Mouse (Mus musculus) heart, embryonic 13.5 days (tissue): Measurements from ENCODE around the gene Nkd1. TPM values are rescaled to one million over a fixed set of nuclear protein-coding genes. Genes with fewer than 3 reads are reported as not detected.

Experiments
- ATAC-seq: fragments of 200-750 bp; cut with Nextera tagmentation; 2 replicates; pipeline ENCODE4 v1.8.0; 2017; ENCODE audit warnings: moderate TSS enrichment; ENCODE audit not compliant: insufficient number of reproducible peaks, low FRiP score, low TSS enrichment; ENCODE audit errors: extremely low read depth
- H3K27ac ChIP-seq: fragments of 300-500 bp; sonication (generic); replicated peaks from 2 replicates; pipeline ENCODE4 v1.5.1; 2015; ENCODE audit warnings: moderate library complexity, mild to moderate bottlenecking, inconsistent platforms
- H3K27me3 ChIP-seq: fragments of 300-500 bp; sonication (generic); replicated peaks from 2 replicates; pipeline ENCODE4 v1.6.1; 2015; ENCODE audit warnings: mild to moderate bottlenecking, inconsistent platforms
- H3K36me3 ChIP-seq: fragments of 300-500 bp; sonication (generic); 2 replicates; pipeline ENCODE4 v1.6.1; 2015; ENCODE audit warnings: mild to moderate bottlenecking, inconsistent platforms
- H3K4me1 ChIP-seq: fragments of 300-500 bp; sonication (generic); 2 replicates; pipeline ENCODE4 v1.6.1; 2015; ENCODE audit warnings: inconsistent platforms
- H3K4me2 ChIP-seq: fragments of 300-500 bp; sonication (generic); 2 replicates; pipeline ENCODE4 v1.6.1; 2015; ENCODE audit warnings: inconsistent platforms, mild to moderate bottlenecking, moderate library complexity
- H3K4me3 ChIP-seq: fragments of 300-500 bp; sonication (generic); 2 replicates; pipeline ENCODE4 v1.5.1; 2015; ENCODE audit warnings: moderate library complexity, mild to moderate bottlenecking, inconsistent platforms
- H3K9ac ChIP-seq: fragments of 300-500 bp; sonication (generic); 2 replicates; pipeline ENCODE4 v1.6.1; 2015; ENCODE audit warnings: inconsistent platforms, mild to moderate bottlenecking, moderate library complexity
- H3K9me3 ChIP-seq: fragments of 300-500 bp; sonication (generic); 2 replicates; pipeline ENCODE4 v1.6.1; 2016; ENCODE audit warnings: inconsistent platforms
- WGBS: fragments of 180-500 bp; shearing (Covaris S2); methylation state at CpG from one replicate; pipeline ENCODE4 v1.1.7; 2015; ENCODE audit warnings: mixed read lengths; 5-methylcytosine and 5-hydroxymethylcytosine counted together
- polyA plus RNA-seq: library from polyadenylated mRNA; unstranded; fragments of >200 nt; fragmentation: Nextera tagmentation; extraction: Ambion mirVana; gene quantifications from 2 replicates; pipeline ENCODE4 v1.2.1, GENCODE M21; 2015

Nkd1 gene
- polyA plus RNA-seq, 1 experiment from 2014 or later = 18.6 TPM

DNA sequence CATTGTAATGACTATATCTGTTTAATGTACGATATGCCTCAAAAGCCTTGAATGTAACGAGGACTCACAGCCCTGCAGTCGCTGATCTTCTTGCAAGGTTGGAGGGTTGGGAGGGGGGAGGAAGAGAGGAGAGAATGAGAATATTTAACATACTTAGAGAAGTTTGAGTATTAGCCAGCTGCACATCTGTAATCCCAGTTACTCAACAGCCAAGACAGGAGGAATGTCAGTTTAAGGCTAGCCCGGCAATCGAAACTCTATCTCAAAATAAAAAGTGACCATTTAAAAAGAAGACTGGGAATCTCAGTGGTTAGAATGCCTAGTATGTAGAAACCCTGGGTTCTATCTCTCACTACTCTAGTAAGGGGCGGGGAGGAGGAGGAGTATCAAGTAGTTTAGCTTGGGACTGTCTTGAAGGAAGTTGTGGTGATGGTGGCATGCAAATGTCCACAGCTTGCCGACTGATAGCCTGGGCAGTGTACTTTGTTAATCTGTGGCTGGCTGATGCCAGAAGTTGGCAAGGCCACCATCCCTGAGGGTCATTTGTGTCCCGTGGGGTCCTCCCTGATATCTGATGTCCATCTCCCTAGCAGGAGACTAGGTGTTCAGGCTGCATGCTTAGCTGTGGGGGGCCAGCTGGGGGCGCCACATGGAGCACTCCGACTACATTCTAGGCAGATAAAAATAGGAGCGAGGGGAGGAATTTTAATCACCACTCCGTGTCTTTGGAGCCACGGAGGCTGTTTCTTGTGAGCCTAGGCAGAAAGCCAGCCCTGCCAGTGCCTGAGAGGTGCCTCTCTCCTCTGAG is 46.4 kb downstream of the Nkd1 start:
- H3K27ac ChIP-seq = peak overlapping the region; percentile 92
- peak overlapping the region; percentile 12 for H3K9ac ChIP-seq
- no peak for ATAC-seq

DNA sequence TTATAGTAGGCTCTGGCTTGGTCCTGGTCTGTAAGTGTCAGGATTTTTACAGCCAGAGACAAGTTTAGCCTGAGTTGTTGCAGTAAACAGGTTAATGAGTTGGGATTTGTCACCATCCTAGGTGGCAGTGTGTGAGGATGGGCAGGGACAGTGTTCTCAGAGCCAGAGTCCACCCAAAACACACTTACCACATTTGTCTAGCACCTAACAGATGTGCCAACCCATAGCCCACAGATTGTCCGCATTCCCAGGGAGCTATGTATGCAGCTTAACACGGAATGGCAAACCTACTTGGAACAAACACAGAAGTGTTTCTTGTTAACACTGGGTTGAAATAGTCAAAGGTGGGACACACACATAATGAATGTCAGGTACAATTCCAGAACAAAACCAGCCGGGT is 47.1 kb downstream of the Nkd1 start:
- no peak for ATAC-seq
- WGBS = 76% methylated on average over 3 of the region's 3 CpGs
- Histone ChIP-seq H3K4me2 (0 out of 2 replicates have a peak overlapping the region, but pooled peaks have one; percentile 0), H3K27me3 (no peaks in the 10 kb centered on the region; the same call in 1 of the 2 replicates), H3K4me1 (peaks cover 97% of the 10 kb centered on the region), H3K27ac (peak overlapping the region; percentile 92), H3K4me3 (no peak overlapping the region), H3K9me3 (no peaks in the 10 kb centered on the region), H3K36me3 (no peaks in the 10 kb centered on the region), H3K9ac (peak overlapping the region; percentile 12)

More for the DNA sequence above, 46.4 kb downstream of the Nkd1 start:
- peaks cover 94% of the 10 kb centered on the region for H3K4me1 ChIP-seq
- 38% methylated on average over 13 of the region's 13 CpGs for WGBS
- H3K36me3 ChIP-seq = no peaks in the 10 kb centered on the region
- H3K4me3 ChIP-seq = no peak overlapping the region
- 0 out of 2 replicates have a peak overlapping the region, but pooled peaks have one; percentile 0 for H3K4me2 ChIP-seq
- no peaks in the 10 kb centered on the region for H3K9me3 ChIP-seq
- no peaks in the 10 kb centered on the region; the same call in 1 of the 2 replicates for H3K27me3 ChIP-seq

- Histone ChIP-seq H3K27me3 (no peaks in the 10 kb centered on the region), H3K4me2 (no peak overlapping the region), H3K4me1 (peaks cover 96% of the 10 kb centered on the region), H3K27ac (peak overlapping the region; percentile 92), H3K4me3 (no peak overlapping the region), H3K9ac (no peak overlapping the region), H3K36me3 (peaks cover 2% of the 10 kb centered on the region; the same call in 1 of the 2 replicates), H3K9me3 (no peaks in the 10 kb centered on the region)
- 66% methylated on average over 7 of the region's 7 CpGs for WGBS
- no peak for ATAC-seq
Observed at GRCm38 (mm10) chr8:88569366-88569765, 48.2 kb downstream of the Nkd1 start.

DNA sequence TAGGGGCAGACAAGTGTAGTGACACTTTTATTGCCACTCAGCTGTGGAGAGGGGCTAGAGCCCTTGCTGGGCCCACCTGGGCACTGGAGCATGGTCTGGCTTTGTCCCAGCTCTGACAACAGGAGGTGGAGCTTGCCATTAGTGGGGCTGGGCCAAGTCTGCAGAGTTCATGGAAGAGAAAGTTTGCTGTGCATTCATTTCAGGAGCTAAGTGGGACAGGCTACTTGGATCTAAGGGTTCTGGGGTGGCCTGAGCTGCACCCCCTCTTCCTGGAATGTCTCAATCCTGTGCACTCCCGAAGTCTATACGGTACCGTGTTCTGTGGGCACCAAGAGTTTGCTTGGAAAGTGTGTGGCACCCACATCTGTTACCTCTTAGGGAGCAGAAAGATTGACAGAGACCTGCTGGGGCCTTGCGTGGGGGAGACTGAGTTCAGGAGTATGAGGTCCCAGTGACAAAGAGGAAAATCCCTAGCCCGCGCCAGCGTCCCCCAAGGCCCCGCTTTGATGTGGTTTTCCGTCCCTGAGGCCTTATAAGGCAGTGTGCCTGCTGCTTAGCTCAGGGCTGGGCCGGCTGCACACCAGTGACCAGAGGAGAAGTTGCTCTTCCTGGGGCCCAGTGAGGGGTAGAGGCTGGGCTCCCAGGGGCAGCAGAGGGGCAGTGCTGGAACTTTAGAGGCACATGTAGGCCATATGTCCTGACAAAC is 49.3 kb downstream of the Nkd1 start:
- peak; percentile 27; the same call in 1 of the 2 replicates for ATAC-seq
- Histone ChIP-seq H3K36me3 (peaks cover 3% of the 10 kb centered on the region; the same call in 1 of the 2 replicates), H3K4me2 (peak overlapping the region; percentile 43), H3K4me1 (peaks cover 93% of the 10 kb centered on the region), H3K9ac (peak overlapping the region; percentile 71), H3K27ac (peak overlapping the region; percentile 92), H3K4me3 (no peak overlapping the region), H3K27me3 (no peaks in the 10 kb centered on the region), H3K9me3 (no peaks in the 10 kb centered on the region)
- 20% methylated on average over 10 of the region's 10 CpGs for WGBS

DNA sequence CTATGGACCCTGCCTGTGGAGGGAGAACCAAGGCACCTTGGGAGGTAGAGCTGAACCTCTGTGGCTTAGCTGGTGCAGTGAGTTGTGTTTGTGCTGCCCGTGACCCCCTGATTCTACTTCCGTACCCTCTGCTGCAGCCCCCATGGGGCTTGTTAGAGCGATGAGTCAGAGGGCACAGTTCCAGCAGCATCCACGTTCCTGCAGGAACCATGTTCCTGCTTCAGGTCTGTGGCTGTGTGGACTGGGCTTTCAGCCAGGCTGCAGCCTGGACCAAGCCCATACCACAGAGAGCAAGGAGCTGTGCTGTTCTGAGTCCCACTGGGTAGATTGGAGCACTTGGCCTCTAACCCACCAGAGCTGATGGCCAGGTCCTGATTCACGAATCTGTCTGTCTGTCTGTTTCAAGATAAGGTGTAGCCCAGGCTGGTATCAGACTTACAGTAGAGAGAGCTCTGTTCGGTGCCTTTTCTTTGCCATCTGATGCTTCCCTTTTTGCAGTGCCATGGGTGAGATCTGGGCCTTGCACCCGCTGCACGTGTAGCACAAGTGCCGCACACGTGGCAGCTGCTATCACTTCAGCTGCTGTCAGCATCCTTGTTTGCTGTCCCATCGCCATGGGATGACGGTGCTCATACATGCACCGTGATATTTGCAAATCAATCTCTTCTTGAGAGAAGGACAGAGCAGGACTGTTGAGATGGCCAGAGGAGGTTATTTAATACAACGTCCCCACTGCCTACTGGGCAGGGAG is 50.5 kb downstream of the Nkd1 start:
- 58% methylated on average over 14 of the region's 14 CpGs for WGBS
- no peaks in the 10 kb centered on the region for H3K27me3 ChIP-seq
- ATAC-seq = no peak

GRCm38 (mm10) chr8:88572185-88572909 is 51.2 kb downstream of the Nkd1 start:
- Histone ChIP-seq H3K9me3 (no peaks in the 10 kb centered on the region), H3K4me3 (no peak overlapping the region), H3K4me1 (peaks cover 89% of the 10 kb centered on the region), H3K4me2 (no peak overlapping the region), H3K27ac (peak overlapping the region; percentile 92; the same call in 1 of the 2 replicates), H3K27me3 (no peaks in the 10 kb centered on the region), H3K9ac (no peak overlapping the region), H3K36me3 (peaks cover 3% of the 10 kb centered on the region; the same call in 1 of the 2 replicates)
- 73% methylated on average over 12 of the region's 12 CpGs for WGBS
- ATAC-seq = no peak

More for the DNA sequence above, 50.5 kb downstream of the Nkd1 start:
- Histone ChIP-seq H3K4me3 (no peak overlapping the region), H3K4me2 (no peak overlapping the region), H3K9me3 (no peaks in the 10 kb centered on the region), H3K9ac (peak overlapping the region; percentile 71; the same call in 1 of the 2 replicates), H3K27ac (peak overlapping the region; percentile 92), H3K36me3 (peaks cover 3% of the 10 kb centered on the region; the same call in 1 of the 2 replicates), H3K4me1 (peaks cover 93% of the 10 kb centered on the region)

GRCm38 (mm10) chr8:88572941-88573645 is 51.9 kb downstream of the Nkd1 start:
- Histone ChIP-seq H3K9ac (no peak overlapping the region), H3K9me3 (no peaks in the 10 kb centered on the region), H3K36me3 (peaks cover 3% of the 10 kb centered on the region; the same call in 1 of the 2 replicates), H3K27ac (no peak overlapping the region), H3K4me2 (no peak overlapping the region), H3K4me1 (peaks cover 89% of the 10 kb centered on the region), H3K27me3 (no peaks in the 10 kb centered on the region), H3K4me3 (no peak overlapping the region)
- 76% methylated on average over 14 of the region's 14 CpGs for WGBS
- ATAC-seq = no peak

DNA sequence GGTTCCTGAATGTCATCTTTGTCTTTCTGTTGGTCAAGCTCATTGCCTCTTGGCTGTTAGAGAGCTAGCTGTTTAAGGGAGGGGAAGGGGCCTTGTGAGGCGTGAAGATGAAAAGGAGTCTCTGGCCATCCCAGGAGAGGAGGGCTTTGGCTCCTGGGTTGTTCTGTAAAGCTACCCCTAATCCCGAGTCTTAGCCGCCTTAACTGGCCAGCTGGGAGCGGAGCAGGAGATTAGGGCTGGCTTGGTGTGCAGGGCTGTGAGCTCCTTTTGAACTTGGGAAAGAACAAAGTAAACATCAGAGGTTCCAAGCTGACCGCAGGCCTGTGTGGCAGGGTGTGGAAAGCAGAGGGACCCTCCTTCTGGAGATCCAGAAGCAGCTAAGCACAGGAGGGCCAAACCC is 53.8 kb downstream of the Nkd1 start:
- ATAC-seq = no peak
- H3K9me3 ChIP-seq = no peaks in the 10 kb centered on the region
- H3K36me3 ChIP-seq = peaks cover 3% of the 10 kb centered on the region; the same call in 1 of the 2 replicates
- no peaks in the 10 kb centered on the region for H3K27me3 ChIP-seq
- no peak overlapping the region for H3K4me3 ChIP-seq
- no peak overlapping the region for H3K9ac ChIP-seq
- WGBS = 75% methylated on average over 5 of the region's 5 CpGs
- H3K27ac ChIP-seq = no peak overlapping the region
- H3K4me1 ChIP-seq = peaks cover 89% of the 10 kb centered on the region
- H3K4me2 ChIP-seq = no peak overlapping the region

DNA sequence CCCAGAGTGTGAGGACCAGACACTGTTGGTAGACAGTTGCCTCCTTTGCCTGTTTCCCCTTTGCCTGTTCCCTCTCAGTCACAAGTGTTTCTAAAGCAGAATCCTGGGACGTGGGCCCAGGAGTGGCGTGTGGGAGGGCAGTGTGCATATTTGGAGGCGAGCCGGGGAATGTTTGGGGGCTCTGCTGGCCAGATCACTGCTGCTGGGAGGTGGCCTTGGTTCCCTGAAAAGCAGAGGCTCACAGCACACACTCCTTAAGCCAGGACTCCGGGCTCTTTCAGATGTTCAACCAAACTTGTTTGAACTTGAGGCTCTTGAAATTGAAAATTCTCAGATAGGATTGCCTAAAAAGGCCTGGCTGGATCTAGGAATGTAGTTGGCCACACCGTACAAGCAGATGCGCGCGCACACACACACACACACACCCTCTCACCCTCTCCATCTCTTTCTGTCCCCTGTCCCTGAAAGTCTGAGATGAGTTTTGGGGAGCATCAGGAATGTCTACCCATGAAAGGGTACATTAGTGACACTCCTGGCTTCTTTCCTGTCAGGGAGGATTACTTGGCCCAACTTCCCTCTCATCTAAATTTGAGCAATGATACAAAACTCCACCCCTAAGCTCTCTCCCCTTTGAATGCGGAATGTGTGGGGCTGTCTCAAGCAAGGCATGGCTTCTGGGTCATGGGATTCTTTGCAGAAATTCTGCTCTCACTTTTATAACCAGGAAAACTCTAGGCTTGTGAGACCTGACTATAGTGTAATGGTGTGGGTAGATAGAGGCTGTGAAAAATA is 55.4 kb downstream of the Nkd1 start:
- Histone ChIP-seq H3K4me3 (no peak overlapping the region), H3K9ac (peak overlapping the region; percentile 55; the same call in 1 of the 2 replicates), H3K4me1 (peaks cover 88% of the 10 kb centered on the region), H3K4me2 (no peak overlapping the region), H3K27ac (peak overlapping the region; percentile 75), H3K9me3 (no peaks in the 10 kb centered on the region), H3K27me3 (no peaks in the 10 kb centered on the region), H3K36me3 (peaks cover 3% of the 10 kb centered on the region; the same call in 1 of the 2 replicates)
- 51% methylated on average over 10 of the region's 10 CpGs for WGBS
- no peak for ATAC-seq
